Mouse (Mus musculus) brain, embryonic 14.5 days (tissue): ENCODE measurements around the gene Lypd5.

Experiments used
- CTCF ChIP-seq: fragments of 200-500 bp; IDR thresholded peaks from 2 replicates; pipeline ENCODE4 v1.5.1; 2012; ENCODE audit warnings: inconsistent platforms, mild to moderate bottlenecking, moderate library complexity, borderline replicate concordance; ENCODE audit not compliant: insufficient read depth, insufficient read length; ENCODE audit errors: extremely low read depth
- POLR2A ChIP-seq: fragments of 200-500 bp; IDR thresholded peaks from 2 replicates; pipeline ENCODE4 v1.6.1; 2012; ENCODE audit warnings: mild to moderate bottlenecking, inconsistent platforms, borderline replicate concordance; ENCODE audit not compliant: poor library complexity, insufficient read depth, insufficient read length, severe bottlenecking; ENCODE audit errors: extremely low read depth

DNA sequence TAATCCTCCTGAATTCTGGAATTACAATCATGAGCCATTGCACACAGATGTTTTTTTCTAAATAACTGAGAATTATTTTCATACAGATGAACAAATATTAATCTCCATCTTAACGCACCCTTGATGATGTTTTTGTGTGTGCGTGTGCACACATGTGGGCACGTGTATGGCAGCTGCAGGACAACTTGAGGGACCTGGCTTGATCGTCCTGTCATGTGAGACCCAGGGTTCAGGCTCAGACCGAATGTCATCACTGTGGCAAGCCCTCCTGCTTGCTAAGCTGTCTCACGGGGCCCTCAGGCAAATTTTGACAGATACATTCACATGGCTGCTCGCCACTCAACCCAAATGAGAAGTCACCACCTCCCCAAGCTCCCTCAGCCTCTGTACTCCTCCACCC lies 41.5 kb downstream of the Lypd5 start:
- TF ChIP-seq CTCF: no peak
- no peak for TF ChIP-seq POLR2A
